7 mouse cellular contexts compared by ENCODE assay signal in the genomic region with DNA sequence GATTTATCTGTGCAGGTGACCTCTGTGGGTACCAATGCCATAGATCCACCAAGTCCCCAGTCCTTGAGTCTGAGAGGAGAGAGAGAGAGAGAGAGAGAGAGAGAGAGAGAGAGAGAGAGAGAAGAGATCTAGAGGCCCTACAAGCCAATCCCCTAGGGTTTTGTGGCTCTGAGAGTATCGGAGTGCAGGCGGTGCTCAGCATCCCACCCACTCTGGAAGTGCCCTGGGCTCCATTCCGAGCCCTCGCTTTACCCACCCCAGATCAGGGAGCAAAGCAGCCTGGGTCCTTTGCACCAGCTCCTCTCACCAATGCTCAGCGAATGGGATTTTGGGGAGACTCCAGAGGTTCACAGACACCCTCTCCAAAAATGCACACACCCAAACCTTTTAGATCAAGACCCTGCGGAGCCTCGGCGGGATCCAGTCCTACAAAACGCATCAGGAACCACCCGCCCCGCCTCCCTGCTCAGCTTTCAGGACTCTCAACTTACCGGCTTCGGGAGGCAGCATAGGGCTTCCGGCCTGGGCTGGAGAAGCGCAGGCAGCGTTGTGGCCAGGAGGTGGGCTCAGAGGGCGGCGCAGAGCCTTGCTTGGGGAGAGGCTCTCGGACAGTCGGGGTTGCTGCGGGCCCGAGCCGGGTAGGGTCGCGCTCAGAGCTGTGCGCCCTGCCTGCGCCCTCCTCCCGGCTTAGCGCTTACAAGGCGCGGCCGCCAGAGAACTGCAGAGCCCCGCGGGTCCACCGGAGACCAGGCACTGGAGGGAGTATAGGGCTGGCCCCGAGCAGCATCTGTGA. TPM values are rescaled to one million over a fixed set of nuclear protein-coding genes. Genes with fewer than 3 reads are reported as not detected.
A peak's percentile ranks its signal among the peaks of the same experiment; 100 is the strongest.
DNase-seq lines count a peak whose midpoint lies in the region; ATAC-seq and TF ChIP-seq lines count a peak whose summit lies in the region.

No protein-coding gene starts in this region.

- H3K9me3 ChIP-seq in lung, embryonic 16.5 days (ENCODE audit: control insufficient read depth, low read length), result no peaks in the 10 kb centered on the region
- no peaks in the 10 kb centered on the region for H3K9me3 ChIP-seq in forebrain, embryonic 11.5 days (ENCODE audit: control insufficient read depth, low read length)
- H3K9me3 ChIP-seq in limb, embryonic 13.5 days, result no peaks in the 10 kb centered on the region

- H3K27ac ChIP-seq in lung, embryonic 16.5 days (ENCODE audit: low read length), result no peak overlapping the region
- peak overlapping the region; percentile 74 for H3K27ac ChIP-seq in forebrain, embryonic 11.5 days (ENCODE audit: low read depth, low read length)
- no peak overlapping the region for H3K27ac ChIP-seq in limb, embryonic 13.5 days

- H3K9ac ChIP-seq in lung, embryonic 16.5 days (ENCODE audit: low read length), result no peak overlapping the region
- H3K9ac ChIP-seq in forebrain, embryonic 11.5 days (ENCODE audit: low read length), result peak overlapping the region; percentile 77
- H3K9ac ChIP-seq in limb, embryonic 13.5 days, result peak overlapping the region; percentile 26; the same call in 1 of the 2 replicates

- under 1% methylated on average over 34 of the region's 36 CpGs for WGBS in lung, embryonic 16.5 days
- WGBS in lung, adult 2 months, result 1% methylated on average over 36 of the region's 36 CpGs
- 1% methylated on average over 31 of the region's 36 CpGs for WGBS in forebrain, embryonic 11.5 days
- under 1% methylated on average over 36 of the region's 36 CpGs for WGBS in limb, embryonic 13.5 days

- H3K4me1 ChIP-seq in lung, embryonic 16.5 days (replicated peaks; ENCODE audit: control insufficient read depth, insufficient read depth, low read length), result peaks cover 8% of the 10 kb centered on the region
- H3K4me1 ChIP-seq in lung, adult 2 months (ENCODE audit: control insufficient read depth, insufficient read depth, low read length), result no peaks in the 10 kb centered on the region
- H3K4me1 ChIP-seq in forebrain, embryonic 11.5 days (replicated peaks; ENCODE audit: control insufficient read depth, insufficient read depth, low read length), result peaks cover 28% of the 10 kb centered on the region
- H3K4me1 ChIP-seq in limb, embryonic 13.5 days, result peaks cover 41% of the 10 kb centered on the region

- peaks cover 100% of the 10 kb centered on the region for H3K27me3 ChIP-seq in lung, embryonic 16.5 days (ENCODE audit: control insufficient read depth, insufficient read depth, low read depth, low read length)
- H3K27me3 ChIP-seq in forebrain, embryonic 11.5 days (ENCODE audit: control insufficient read depth, insufficient read depth, low read length), result peaks cover 72% of the 10 kb centered on the region
- H3K27me3 ChIP-seq in limb, embryonic 13.5 days, result peaks cover 100% of the 10 kb centered on the region

- H3K36me3 ChIP-seq in lung, embryonic 16.5 days (ENCODE audit: control insufficient read depth, insufficient read depth, low read length), result no peaks in the 10 kb centered on the region
- no peaks in the 10 kb centered on the region for H3K36me3 ChIP-seq in forebrain, embryonic 11.5 days (ENCODE audit: control insufficient read depth, insufficient read depth, low read length)
- no peaks in the 10 kb centered on the region for H3K36me3 ChIP-seq in limb, embryonic 13.5 days

- TF ChIP-seq CTCF in lung, adult 2 months (IDR thresholded peaks at IDR 0.05; ENCODE audit: insufficient read depth, low read length), result no peak

- no peak for TF ChIP-seq POLR2A in lung, adult 2 months (IDR thresholded peaks at IDR 0.05; ENCODE audit: borderline replicate concordance, extremely low read depth, low read depth, low read length)

- peak overlapping the region; percentile 35 for H3K4me3 ChIP-seq in lung, embryonic 16.5 days (ENCODE audit: low read length)
- H3K4me3 ChIP-seq in lung, adult 2 months (replicated peaks; ENCODE audit: extremely low read depth, low read depth, low read length), result no peak overlapping the region
- peak overlapping the region; percentile 46 for H3K4me3 ChIP-seq in forebrain, embryonic 11.5 days (ENCODE audit: low read depth, low read length)
- H3K4me3 ChIP-seq in limb, embryonic 13.5 days, result peak overlapping the region; percentile 37

- H3K4me2 ChIP-seq in lung, embryonic 16.5 days (ENCODE audit: low read depth, low read length), result peak overlapping the region; percentile 42
- H3K4me2 ChIP-seq in forebrain, embryonic 11.5 days (ENCODE audit: low read depth, low read length, severe bottlenecking), result peak overlapping the region; percentile 71
- H3K4me2 ChIP-seq in limb, embryonic 13.5 days (replicated peaks), result peak overlapping the region; percentile 61

- peak; percentile 27; the same call in 1 of the 2 replicates for ATAC-seq in lung, embryonic 16.5 days (ENCODE audit: low read depth)
- ATAC-seq in forebrain, embryonic 11.5 days (replicated peaks; ENCODE audit: low FRiP score), result peak; percentile 4; the same call in 1 of the 2 replicates
- peak; percentile 14; the same call in 1 of the 2 replicates for ATAC-seq in limb, embryonic 13.5 days (ENCODE audit: low FRiP score, low read depth)
- ATAC-seq in cerebellum, adult (ENCODE audit: insufficient number of reproducible peaks, low FRiP score, low TSS enrichment), result no peak

- no peak for DNase-seq in lung, adult 2 months
- peak; percentile 82 for DNase-seq in forebrain, embryonic 11.5 days (ENCODE audit: low spot score)
- DNase-seq in yolk sac, embryonic 10.5 days (ENCODE audit: low spot score), result peak; percentile 38
- DNase-seq in cerebellum, adult 9-11 months, result no peak

RNA-seq across cellular contexts. Expression of gene Six3, which starts 4.4 kb away (rescaled TPM):
- not detected in 2 replicates for polyA plus RNA-seq in lung, embryonic 16.5 days (2015; fragmentation: Nextera tagmentation; extraction: Ambion mirVana)
- polyA plus RNA-seq in lung, adult 2 months (2012; rRNA removed), result not detected in 2 replicates
- polyA plus RNA-seq in forebrain, embryonic 11.5 days (2014; fragmentation: Nextera tagmentation; extraction: Ambion mirVana), result 17.1 and 17.5 TPM in 2 replicates
- not detected in 2 replicates for polyA plus RNA-seq in limb, embryonic 13.5 days (2015; fragmentation: Nextera tagmentation; extraction: Ambion mirVana)

Comparison
In these comparisons a context has a peak if more than half of its experiments do, and no peak if none do; other contexts are left out.
1. DNase-seq: peak in forebrain, embryonic 11.5 days (single experiment) and yolk sac, embryonic 10.5 days (single experiment); none in lung, adult 2 months (single experiment) and cerebellum, adult 9-11 months (single experiment).
2. RNA of gene Six3, which starts 4.4 kb away (polyA plus RNA-seq): 17.1 to 17.5 TPM in forebrain, embryonic 11.5 days; not detected in limb, embryonic 13.5 days, not detected in lung, adult 2 months and not detected in lung, embryonic 16.5 days; every median in the first group is over 10 times any median in the second.
3. Peak in every context shown above with its lines, with median percentiles within 50 percentile points of each other: H3K4me2 ChIP-seq.